Mouse (Mus musculus): ENCODE results near the gene Dis3. TPM values are rescaled to one million over a fixed set of nuclear protein-coding genes. Genes with fewer than 3 reads are reported as not detected.
"Not testable (repeated sequence)": the region's sequence is repeated elsewhere in the genome, so short reads cannot be mapped to it uniquely, and the experiment has no call there.

Dis3 gene
- total and polyA plus RNA-seq, 2 experiments from 2014 or later, result 26.3 to 28.0 TPM

DNA sequence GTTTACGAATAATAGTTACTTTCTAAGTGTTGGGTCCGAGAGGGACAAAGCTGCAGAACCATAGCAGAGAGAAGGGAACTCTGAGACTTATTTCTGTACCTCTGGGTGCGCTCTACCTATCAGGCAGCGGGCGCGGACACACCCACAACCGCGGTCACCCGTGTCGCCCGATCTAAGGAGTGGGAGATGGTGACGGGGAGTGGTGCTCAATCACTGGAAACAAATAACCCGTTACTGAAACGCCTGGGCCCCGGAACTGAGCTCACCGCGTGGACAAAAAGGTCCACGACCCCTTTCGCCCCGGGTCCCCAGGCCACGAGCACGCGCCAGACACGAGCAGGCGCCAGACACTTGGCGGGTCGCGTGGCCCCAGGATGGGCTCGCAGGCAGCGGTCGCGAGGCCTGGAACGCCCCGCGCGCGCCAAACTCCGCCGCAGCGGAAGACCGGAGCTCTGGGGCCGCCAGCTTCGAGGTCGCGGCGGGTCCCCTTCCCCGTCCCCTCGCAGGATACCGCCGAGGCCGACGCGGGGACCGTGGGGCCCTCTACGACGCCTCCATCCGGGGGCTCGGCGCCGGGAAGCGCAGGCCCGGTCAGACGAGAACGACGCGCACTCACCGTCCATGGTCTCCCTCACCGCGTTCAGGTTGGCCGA, 54.1 kb downstream of the Dis3 start:
- Histone ChIP-seq H3K9ac (peak overlapping the region; percentile 84), H3K4me1 (ENCODE audit: insufficient read depth) (peaks cover 13% of the 10 kb centered on the region), H3K27ac (ENCODE audit: low read depth, low read length) (peak overlapping the region; percentile 81), H3K27me3 (ENCODE audit: insufficient read depth, low read length) (no peaks in the 10 kb centered on the region), H3K36me3 (ENCODE audit: insufficient read depth) (no peaks in the 10 kb centered on the region), H3K4me2 (ENCODE audit: low read depth) (peak overlapping the region; percentile 87), H3K9me3 (ENCODE audit: low read length) (no peaks in the 10 kb centered on the region), H3K4me3 (ENCODE audit: low read depth, low read length) (peak overlapping the region; percentile 87)
- WGBS, result under 1% methylated on average over 63 of the region's 70 CpGs
- no peak for TF ChIP-seq CTCF (IDR thresholded peaks at IDR 0.05; ENCODE audit: low read depth)
- peak; percentile 48 for DNase-seq
- ATAC-seq, result peak; percentile 66

DNA sequence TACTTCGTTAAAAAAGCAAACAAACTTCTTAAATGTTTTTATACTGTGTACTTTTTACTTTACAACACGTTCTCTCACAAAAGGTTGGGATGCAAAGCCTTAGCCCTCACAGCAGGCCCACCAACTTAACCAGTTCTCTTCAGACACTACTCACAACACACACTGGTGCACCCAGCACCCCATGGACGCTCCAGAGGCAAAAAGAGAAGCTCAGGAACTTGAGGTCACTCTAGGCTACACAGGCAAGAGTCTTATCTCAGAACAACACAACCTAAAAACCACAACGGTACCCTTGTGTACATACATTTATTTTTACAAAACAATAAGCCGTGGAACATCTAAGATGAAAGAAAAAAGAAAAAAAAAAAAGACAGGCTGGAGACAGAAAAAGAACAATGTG, 54.9 kb downstream of the Dis3 start:
- Histone ChIP-seq H3K27me3 (ENCODE audit: insufficient read depth, low read length) (no peaks in the 10 kb centered on the region), H3K4me3 (ENCODE audit: low read depth, low read length) (peak overlapping the region; percentile 87), H3K9ac (peak overlapping the region; percentile 84; the same call in 1 of the 2 replicates), H3K36me3 (ENCODE audit: insufficient read depth) (no peaks in the 10 kb centered on the region), H3K27ac (ENCODE audit: low read depth, low read length) (no peak overlapping the region), H3K4me2 (ENCODE audit: low read depth) (peak overlapping the region; percentile 87), H3K9me3 (ENCODE audit: low read length) (no peaks in the 10 kb centered on the region), H3K4me1 (ENCODE audit: insufficient read depth) (peaks cover 13% of the 10 kb centered on the region)
- ATAC-seq, result no peak
- TF ChIP-seq CTCF (IDR thresholded peaks at IDR 0.05; ENCODE audit: low read depth), result no peak
- WGBS, result 5% methylated on average over 5 of the region's 5 CpGs
- no peak for DNase-seq

DNA sequence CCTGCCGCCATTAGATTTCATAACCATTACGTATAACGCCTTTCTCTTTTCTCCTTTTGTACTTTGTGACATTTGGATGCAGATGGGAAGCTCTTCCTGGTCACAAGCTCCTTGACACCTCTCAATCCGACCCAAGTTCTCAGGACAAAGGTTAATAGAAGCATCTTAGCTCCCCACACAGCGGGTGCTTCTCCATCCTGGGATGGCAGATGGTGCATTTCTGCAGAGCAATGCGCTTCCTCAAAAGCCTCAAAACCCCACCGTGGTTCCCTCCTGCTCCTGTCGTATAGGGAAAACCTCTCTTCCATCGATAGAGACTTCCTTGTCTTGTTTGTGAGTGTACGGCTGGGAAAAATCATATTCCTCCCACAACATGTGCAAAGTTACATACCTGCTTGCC, 55.5 kb downstream of the Dis3 start:
- H3K27ac ChIP-seq (ENCODE audit: low read depth, low read length), result no peak overlapping the region
- DNase-seq (no peak), ATAC-seq (no peak)
- H3K36me3 ChIP-seq (ENCODE audit: insufficient read depth), result no peaks in the 10 kb centered on the region
- no peaks in the 10 kb centered on the region for H3K27me3 ChIP-seq (ENCODE audit: insufficient read depth, low read length)
- H3K9ac ChIP-seq, result peak overlapping the region; percentile 18
- no peak for TF ChIP-seq CTCF (IDR thresholded peaks at IDR 0.05; ENCODE audit: low read depth)
- H3K4me3 ChIP-seq (ENCODE audit: low read depth, low read length), result peak overlapping the region; percentile 87; the same call in 1 of the 2 replicates
- no peaks in the 10 kb centered on the region for H3K9me3 ChIP-seq (ENCODE audit: low read length)
- peaks cover 13% of the 10 kb centered on the region for H3K4me1 ChIP-seq (ENCODE audit: insufficient read depth)
- H3K4me2 ChIP-seq (ENCODE audit: low read depth), result peak overlapping the region; percentile 23
- 34% methylated on average over 10 of the region's 10 CpGs for WGBS

DNA sequence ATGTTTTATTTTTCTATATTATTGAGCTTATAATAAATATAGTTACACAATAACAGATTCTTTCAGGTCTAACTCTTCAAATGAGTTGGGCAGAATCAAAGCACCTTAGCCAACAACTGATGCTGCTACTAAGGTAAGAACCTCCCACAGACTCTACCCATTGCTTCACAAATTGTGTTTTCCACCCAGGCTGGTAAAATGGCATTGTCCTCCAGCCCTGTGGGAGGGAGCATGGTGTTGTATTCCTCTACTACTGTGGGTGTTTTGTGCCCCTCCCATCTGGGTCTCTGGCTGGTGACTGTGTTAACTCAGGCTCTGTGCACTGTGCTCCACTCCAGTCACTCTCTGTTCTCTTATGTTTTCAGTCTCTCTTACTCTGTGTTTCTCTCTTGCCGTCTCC, 56.1 kb downstream of the Dis3 start:
- no peak for TF ChIP-seq CTCF (IDR thresholded peaks at IDR 0.05; ENCODE audit: low read depth)
- Histone ChIP-seq H3K9ac (no peak overlapping the region), H3K36me3 (ENCODE audit: insufficient read depth) (no peaks in the 10 kb centered on the region), H3K27me3 (ENCODE audit: insufficient read depth, low read length) (no peaks in the 10 kb centered on the region), H3K9me3 (ENCODE audit: low read length) (no peaks in the 10 kb centered on the region), H3K27ac (ENCODE audit: low read depth, low read length) (no peak overlapping the region), H3K4me3 (ENCODE audit: low read depth, low read length) (no peak overlapping the region), H3K4me2 (ENCODE audit: low read depth) (peak overlapping the region; percentile 23), H3K4me1 (ENCODE audit: insufficient read depth) (peaks cover 13% of the 10 kb centered on the region)
- WGBS, result 53% methylated on average over 1 of the region's 1 CpGs
- no peak for DNase-seq
- ATAC-seq, result no peak

DNA sequence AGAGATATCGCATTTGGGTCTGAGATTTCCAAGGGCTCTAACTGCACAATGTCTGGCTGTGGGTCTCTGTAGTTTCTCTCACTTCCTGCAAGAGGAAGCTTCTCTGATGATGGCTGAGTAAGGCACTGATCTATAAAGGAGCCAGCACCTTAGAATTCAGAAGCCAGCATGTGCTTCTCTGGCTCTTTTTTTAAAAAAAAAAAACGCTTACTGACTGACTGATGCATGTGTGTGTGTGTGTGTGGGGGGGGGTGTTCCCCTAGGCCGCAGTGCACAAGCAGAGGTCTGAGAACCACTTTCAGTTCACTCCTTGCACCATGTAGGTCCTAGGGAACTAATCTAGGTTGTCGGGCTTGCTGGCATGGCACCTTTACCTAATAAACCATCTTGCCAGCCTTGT, 58.2 kb downstream of the Dis3 start:
- Histone ChIP-seq H3K27ac (ENCODE audit: low read depth, low read length) (no peak overlapping the region), H3K27me3 (ENCODE audit: insufficient read depth, low read length) (no peaks in the 10 kb centered on the region), H3K9me3 (ENCODE audit: low read length) (no peaks in the 10 kb centered on the region), H3K9ac (no peak overlapping the region), H3K36me3 (ENCODE audit: insufficient read depth) (peaks cover 4% of the 10 kb centered on the region; the same call in 1 of the 2 replicates), H3K4me2 (ENCODE audit: low read depth) (no peak overlapping the region), H3K4me1 (ENCODE audit: insufficient read depth) (peaks cover 13% of the 10 kb centered on the region), H3K4me3 (ENCODE audit: low read depth, low read length) (no peak overlapping the region)
- no peak for DNase-seq
- ATAC-seq, result no peak
- 75% methylated on average over 4 of the region's 4 CpGs for WGBS
- no peak for TF ChIP-seq CTCF (IDR thresholded peaks at IDR 0.05; ENCODE audit: low read depth)

DNA sequence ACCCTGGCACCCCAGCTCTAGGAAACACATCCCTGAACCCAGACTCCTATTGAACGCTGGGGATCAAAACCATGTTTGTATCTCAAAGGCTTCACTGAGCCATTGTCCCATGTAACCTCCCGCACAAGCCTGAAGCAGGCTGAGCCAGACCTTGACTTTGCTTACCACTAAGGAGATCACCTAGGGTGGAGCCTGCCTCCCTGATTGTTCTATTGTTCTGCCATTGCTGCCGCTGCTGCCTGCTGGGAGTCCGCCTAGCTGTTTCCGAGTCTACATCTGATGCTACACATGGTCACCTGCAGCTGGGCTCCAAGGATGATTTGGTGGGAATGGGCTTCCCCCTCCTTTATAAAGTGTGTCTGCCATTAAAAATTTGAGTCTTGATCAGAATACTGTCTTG, 60.3 kb downstream of the Dis3 start:
- H3K27ac ChIP-seq (ENCODE audit: low read depth, low read length); ATAC-seq; H3K9me3 ChIP-seq (ENCODE audit: low read length); H3K36me3 ChIP-seq (ENCODE audit: insufficient read depth); H3K9ac ChIP-seq; DNase-seq; H3K27me3 ChIP-seq (ENCODE audit: insufficient read depth, low read length); H3K4me2 ChIP-seq (ENCODE audit: low read depth); H3K4me1 ChIP-seq (ENCODE audit: insufficient read depth); H3K4me3 ChIP-seq (ENCODE audit: low read depth, low read length): not testable (repeated sequence)
- 64% methylated on average over 5 of the region's 5 CpGs for WGBS

DNA sequence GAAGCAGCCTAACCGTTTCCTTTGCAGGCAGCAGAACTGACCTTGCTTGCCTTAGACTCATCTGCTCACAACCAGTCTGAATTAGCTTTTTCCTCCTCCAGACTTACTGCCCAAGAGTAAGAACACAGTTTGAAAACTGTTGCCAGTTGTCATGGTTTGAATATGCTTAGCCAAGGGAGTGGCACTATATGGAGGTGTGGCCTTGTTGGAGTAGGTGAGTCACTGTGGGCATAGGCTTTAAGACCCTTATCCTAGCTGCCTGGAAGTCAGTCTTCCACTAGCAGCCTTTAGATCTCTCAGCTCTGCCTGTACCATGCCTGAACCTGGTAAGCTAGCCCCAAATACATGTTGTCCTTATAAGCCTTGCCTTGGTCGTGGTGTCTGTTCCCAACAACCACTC, 61.9 kb downstream of the Dis3 start:
- Histone ChIP-seq H3K9ac (no peak overlapping the region), H3K4me3 (ENCODE audit: low read depth, low read length) (no peak overlapping the region), H3K4me2 (ENCODE audit: low read depth) (no peak overlapping the region), H3K4me1 (ENCODE audit: insufficient read depth) (no peaks in the 10 kb centered on the region), H3K36me3 (ENCODE audit: insufficient read depth) (peaks cover 7% of the 10 kb centered on the region; the same call in 1 of the 2 replicates), H3K27ac (ENCODE audit: low read depth, low read length) (no peak overlapping the region), H3K9me3 (ENCODE audit: low read length) (no peaks in the 10 kb centered on the region), H3K27me3 (ENCODE audit: insufficient read depth, low read length) (no peaks in the 10 kb centered on the region)
- DNase-seq, result no peak
- ATAC-seq, result no peak
- no peak for TF ChIP-seq CTCF (IDR thresholded peaks at IDR 0.05; ENCODE audit: low read depth)
- WGBS, result 82% methylated on average over 2 of the region's 2 CpGs
